Mouse (Mus musculus): ENCODE data around the gene Uvrag. TPM values are rescaled to one million over a fixed set of nuclear protein-coding genes. Genes with fewer than 3 reads are reported as not detected.

Uvrag gene
- polyA plus RNA-seq, 1 experiment from 2014 or later: 30.1 TPM

GRCm38 (mm10) chr7:99114006-99114726, 26.8 kb downstream of the Uvrag start:
- WGBS (ENCODE audit: missing documents): 93% methylated on average over 16 of the region's 16 CpGs
- peaks cover 42% of the 10 kb centered on the region; the same call in 1 of the 2 replicates for H3K36me3 ChIP-seq (ENCODE audit: inconsistent target)
- H3K27ac ChIP-seq: no peak overlapping the region
- no peak overlapping the region for H3K4me3 ChIP-seq (ENCODE audit: inconsistent target)
- H3K79me2 ChIP-seq (ENCODE audit: inconsistent target): peaks cover 100% of the 10 kb centered on the region

GRCm38 (mm10) chr7:99107566-99107965, 33.4 kb downstream of the Uvrag start:
- H3K36me3 ChIP-seq (ENCODE audit: inconsistent target): no peaks in the 10 kb centered on the region; the same call in 1 of the 2 replicates
- peaks cover 100% of the 10 kb centered on the region for H3K79me2 ChIP-seq (ENCODE audit: inconsistent target)
- no peak overlapping the region for H3K4me3 ChIP-seq (ENCODE audit: inconsistent target)
- H3K27ac ChIP-seq: no peak overlapping the region
- 66% methylated on average over 3 of the region's 3 CpGs for WGBS (ENCODE audit: missing documents)

- H3K79me2 ChIP-seq (ENCODE audit: inconsistent target): peaks cover 98% of the 10 kb centered on the region
- 66% methylated on average over 4 of the region's 4 CpGs for WGBS (ENCODE audit: missing documents)
- H3K4me3 ChIP-seq (ENCODE audit: inconsistent target): no peak overlapping the region
- no peaks in the 10 kb centered on the region; the same call in 1 of the 2 replicates for H3K36me3 ChIP-seq (ENCODE audit: inconsistent target)
- no peak overlapping the region for H3K27ac ChIP-seq
These were observed 34.1 kb downstream of the Uvrag start for GRCm38 (mm10) chr7:99106714-99107270.

GRCm38 (mm10) chr7:99101767-99102593, 39.0 kb downstream of the Uvrag start:
- H3K27ac ChIP-seq: peak overlapping the region; percentile 46
- peaks cover 33% of the 10 kb centered on the region for H3K36me3 ChIP-seq (ENCODE audit: inconsistent target)
- 22% methylated on average over 11 of the region's 11 CpGs for WGBS (ENCODE audit: missing documents)
- H3K79me2 ChIP-seq (ENCODE audit: inconsistent target): peaks cover 96% of the 10 kb centered on the region
- H3K4me3 ChIP-seq (ENCODE audit: inconsistent target): no peak overlapping the region

GRCm38 (mm10) chr7:99101076-99101475, 39.9 kb downstream of the Uvrag start:
- WGBS (ENCODE audit: missing documents): 46% methylated on average over 2 of the region's 2 CpGs
- Histone ChIP-seq H3K4me3 (ENCODE audit: inconsistent target) (no peak overlapping the region), H3K79me2 (ENCODE audit: inconsistent target) (peaks cover 96% of the 10 kb centered on the region), H3K36me3 (ENCODE audit: inconsistent target) (peaks cover 40% of the 10 kb centered on the region), H3K27ac (peak overlapping the region; percentile 21; the same call in 1 of the 2 replicates)

- Histone ChIP-seq H3K4me3 (ENCODE audit: inconsistent target) (no peak overlapping the region), H3K36me3 (ENCODE audit: inconsistent target) (peaks cover 45% of the 10 kb centered on the region), H3K79me2 (ENCODE audit: inconsistent target) (peaks cover 96% of the 10 kb centered on the region), H3K27ac (no peak overlapping the region)
- WGBS (ENCODE audit: missing documents): 93% methylated on average over 8 of the region's 8 CpGs
These were observed 40.4 kb downstream of the Uvrag start for GRCm38 (mm10) chr7:99100573-99100972.

- H3K79me2 ChIP-seq (ENCODE audit: inconsistent target): peaks cover 96% of the 10 kb centered on the region
- no peak overlapping the region for H3K27ac ChIP-seq
- no peak overlapping the region for H3K4me3 ChIP-seq (ENCODE audit: inconsistent target)
- 98% methylated on average over 9 of the region's 9 CpGs for WGBS (ENCODE audit: missing documents)
- peaks cover 45% of the 10 kb centered on the region for H3K36me3 ChIP-seq (ENCODE audit: inconsistent target)
These were observed 40.9 kb downstream of the Uvrag start for GRCm38 (mm10) chr7:99100087-99100486.

GRCm38 (mm10) chr7:99097781-99098180, 43.2 kb downstream of the Uvrag start:
- Histone ChIP-seq H3K4me3 (ENCODE audit: inconsistent target) (no peak overlapping the region), H3K27ac (no peak overlapping the region), H3K36me3 (ENCODE audit: inconsistent target) (peaks cover 56% of the 10 kb centered on the region), H3K79me2 (ENCODE audit: inconsistent target) (peaks cover 96% of the 10 kb centered on the region)
- over 99% methylated on average over 7 of the region's 7 CpGs for WGBS (ENCODE audit: missing documents)

- WGBS (ENCODE audit: missing documents): 86% methylated on average over 2 of the region's 2 CpGs
- Histone ChIP-seq H3K79me2 (ENCODE audit: inconsistent target) (peaks cover 96% of the 10 kb centered on the region), H3K27ac (no peak overlapping the region), H3K4me3 (ENCODE audit: inconsistent target) (no peak overlapping the region), H3K36me3 (ENCODE audit: inconsistent target) (peaks cover 58% of the 10 kb centered on the region)
These were observed 43.8 kb downstream of the Uvrag start for GRCm38 (mm10) chr7:99097128-99097527.

GRCm38 (mm10) chr7:99095191-99095590, 45.8 kb downstream of the Uvrag start:
- H3K36me3 ChIP-seq (ENCODE audit: inconsistent target): peaks cover 54% of the 10 kb centered on the region
- H3K79me2 ChIP-seq (ENCODE audit: inconsistent target): peaks cover 91% of the 10 kb centered on the region
- 38% methylated on average over 1 of the region's 4 CpGs for WGBS (ENCODE audit: missing documents)
- H3K4me3 ChIP-seq (ENCODE audit: inconsistent target): no peak overlapping the region
- H3K27ac ChIP-seq: no peak overlapping the region

GRCm38 (mm10) chr7:99094336-99094735, 46.6 kb downstream of the Uvrag start:
- Histone ChIP-seq H3K27ac (no peak overlapping the region), H3K4me3 (ENCODE audit: inconsistent target) (no peak overlapping the region), H3K36me3 (ENCODE audit: inconsistent target) (peaks cover 45% of the 10 kb centered on the region), H3K79me2 (ENCODE audit: inconsistent target) (peaks cover 90% of the 10 kb centered on the region)
- WGBS (ENCODE audit: missing documents): 97% methylated on average over 3 of the region's 3 CpGs

GRCm38 (mm10) chr7:99091915-99092645, 48.9 kb downstream of the Uvrag start:
- H3K4me3 ChIP-seq (ENCODE audit: inconsistent target): no peak overlapping the region
- peaks cover 38% of the 10 kb centered on the region for H3K36me3 ChIP-seq (ENCODE audit: inconsistent target)
- H3K79me2 ChIP-seq (ENCODE audit: inconsistent target): peaks cover 90% of the 10 kb centered on the region
- no peak overlapping the region for H3K27ac ChIP-seq
- 93% methylated on average over 17 of the region's 17 CpGs for WGBS (ENCODE audit: missing documents)

GRCm38 (mm10) chr7:99089716-99090115, 51.2 kb downstream of the Uvrag start:
- Histone ChIP-seq H3K27ac (no peak overlapping the region), H3K4me3 (ENCODE audit: inconsistent target) (no peak overlapping the region), H3K36me3 (ENCODE audit: inconsistent target) (peaks cover 50% of the 10 kb centered on the region), H3K79me2 (ENCODE audit: inconsistent target) (peaks cover 90% of the 10 kb centered on the region)
- WGBS (ENCODE audit: missing documents): 93% methylated on average over 4 of the region's 4 CpGs

Data from macrophage (primary cell).